Mouse (Mus musculus) layer of hippocampus, adult 9-10 months (tissue): ENCODE measurements around the gene Prok2.

Source experiments
- DNase-seq: peaks from one replicate; pipeline ENCODE4 v3.0.0; 2022; ENCODE audit warnings: low spot score

Gene Prok2

GRCm38 (mm10) chr6:99725971-99726561 lies at the start of gene Prok2:
Prok2 (minus strand) TSS chr6:99726392.
- no peak for DNase-seq

- no peak for DNase-seq
Measured at GRCm38 (mm10) chr6:99774680-99775079, 48.5 kb upstream of the Prok2 start.

GRCm38 (mm10) chr6:99768495-99768894 lies 42.3 kb upstream of the Prok2 start:
- no peak for DNase-seq

GRCm38 (mm10) chr6:99764916-99765315 lies 38.7 kb upstream of the Prok2 start:
- DNase-seq = no peak

GRCm38 (mm10) chr6:99762069-99762985 lies 36.1 kb upstream of the Prok2 start:
- DNase-seq = no peak

- DNase-seq = no peak
Measured at GRCm38 (mm10) chr6:99756105-99756504, 29.9 kb upstream of the Prok2 start.

- no peak for DNase-seq
Measured at GRCm38 (mm10) chr6:99751308-99751707, 25.1 kb upstream of the Prok2 start.

GRCm38 (mm10) chr6:99746275-99746674 lies 20.1 kb upstream of the Prok2 start:
- no peak for DNase-seq

GRCm38 (mm10) chr6:99742866-99743265 lies 16.7 kb upstream of the Prok2 start:
- no peak for DNase-seq

- DNase-seq = no peak
Measured at GRCm38 (mm10) chr6:99734666-99735065, 8.5 kb upstream of the Prok2 start.

- DNase-seq = no peak
Measured at GRCm38 (mm10) chr6:99732673-99733072, 6.5 kb upstream of the Prok2 start.

- DNase-seq = no peak
Measured at GRCm38 (mm10) chr6:99731926-99732325, 5.7 kb upstream of the Prok2 start.

- DNase-seq = no peak
Measured at GRCm38 (mm10) chr6:99729853-99730252, 3.7 kb upstream of the Prok2 start.

GRCm38 (mm10) chr6:99726576-99727303 lies 548 bp upstream of the Prok2 start:
- DNase-seq = no peak

- DNase-seq = no peak
Measured at GRCm38 (mm10) chr6:99722390-99722789, 3.8 kb downstream of the Prok2 start.

GRCm38 (mm10) chr6:99721032-99721431 lies 5.2 kb downstream of the Prok2 start:
- DNase-seq = no peak

GRCm38 (mm10) chr6:99715913-99716312 lies 10.3 kb downstream of the Prok2 start:
- DNase-seq = no peak

- DNase-seq = no peak
Measured at GRCm38 (mm10) chr6:99715191-99715590, 11.0 kb downstream of the Prok2 start.

- no peak for DNase-seq
Measured at GRCm38 (mm10) chr6:99713256-99713655, 12.9 kb downstream of the Prok2 start.

- no peak for DNase-seq
Measured at GRCm38 (mm10) chr6:99711576-99712101, 14.6 kb downstream of the Prok2 start.

- no peak for DNase-seq
Measured at GRCm38 (mm10) chr6:99700484-99700883, 25.7 kb downstream of the Prok2 start.
